Mouse (Mus musculus) stomach, embryonic 16.5 days (tissue): Measurements from ENCODE around the gene Atcay. TPM values are rescaled to one million over a fixed set of nuclear protein-coding genes. Genes with fewer than 3 reads are reported as not detected.
A peak's percentile ranks its signal among the peaks of the same experiment; 100 is the strongest.

Source experiments
- ATAC-seq: fragments of 200-750 bp; cut with Nextera tagmentation; 2 replicates; pipeline ENCODE4 v1.8.0; 2017; ENCODE audit warnings: moderate number of reproducible peaks, moderate TSS enrichment; ENCODE audit not compliant: insufficient read depth, low FRiP score
- H3K27ac ChIP-seq: fragments of 300-500 bp; sonication (generic); 2 replicates; pipeline ENCODE4 v1.5.1; 2014; ENCODE audit warnings: low read length
- H3K27me3 ChIP-seq: fragments of 300-500 bp; sonication (generic); 2 replicates; pipeline ENCODE4 v1.6.1; 2014; ENCODE audit warnings: low read length, control low read depth, mixed read lengths; ENCODE audit not compliant: control insufficient read depth, insufficient read depth
- H3K36me3 ChIP-seq: fragments of 300-500 bp; sonication (generic); 2 replicates; pipeline ENCODE4 v1.6.1; 2014; ENCODE audit warnings: low read length; ENCODE audit not compliant: control insufficient read depth, insufficient read depth
- H3K4me1 ChIP-seq: fragments of 300-500 bp; sonication (generic); 2 replicates; pipeline ENCODE4 v1.6.1; 2014; ENCODE audit warnings: low read length, control low read depth, mixed read lengths; ENCODE audit not compliant: control insufficient read depth, insufficient read depth
- H3K4me2 ChIP-seq: fragments of 300-500 bp; sonication (generic); 2 replicates; pipeline ENCODE4 v1.6.1; 2014; ENCODE audit warnings: low read depth, low read length, mixed read lengths
- H3K4me3 ChIP-seq: fragments of 300-500 bp; sonication (generic); replicated peaks from 2 replicates; pipeline ENCODE4 v1.5.1; 2014; ENCODE audit warnings: mild to moderate bottlenecking, low read length
- H3K9ac ChIP-seq: fragments of 300-500 bp; sonication (generic); 2 replicates; pipeline ENCODE4 v1.6.1; 2014; ENCODE audit warnings: low read length
- H3K9me3 ChIP-seq: fragments of 300-500 bp; sonication (generic); replicated peaks from 2 replicates; pipeline ENCODE4 v1.6.1; 2016; ENCODE audit warnings: low read length, control low read depth; ENCODE audit not compliant: control insufficient read depth
- WGBS: fragments of 180-500 bp; shearing (Covaris S2); extraction: QIAGEN DNeasy Blood & Tissue Kit; methylation state at CpG from one replicate; pipeline ENCODE4 v1.1.7; 2014; 5-methylcytosine and 5-hydroxymethylcytosine counted together
- polyA plus RNA-seq: library from polyadenylated mRNA; unstranded; fragments of >200 nt; fragmentation: Nextera tagmentation; extraction: Ambion mirVana; gene quantifications from 2 replicates; pipeline ENCODE4 v1.2.1, GENCODE M21; 2015

Gene Atcay
- polyA plus RNA-seq, 1 experiment from 2014 or later: 1.5 TPM

GRCm38 (mm10) chr10:81197305-81197704 lies 33.3 kb downstream of the Atcay start:
- Histone ChIP-seq H3K4me3 (no peak overlapping the region), H3K4me2 (no peak overlapping the region), H3K4me1 (peaks cover 21% of the 10 kb centered on the region), H3K36me3 (no peaks in the 10 kb centered on the region), H3K27me3 (peaks cover 13% of the 10 kb centered on the region), H3K9me3 (no peaks in the 10 kb centered on the region), H3K27ac (no peak overlapping the region), H3K9ac (no peak overlapping the region)
- 52% methylated on average over 6 of the region's 6 CpGs for WGBS
- no peak for ATAC-seq

- Histone ChIP-seq H3K4me3 (no peak overlapping the region), H3K4me1 (peaks cover 24% of the 10 kb centered on the region), H3K27me3 (peaks cover 13% of the 10 kb centered on the region), H3K27ac (0 out of 2 replicates have a peak overlapping the region, but pooled peaks have one; percentile 24), H3K4me2 (no peak overlapping the region), H3K9ac (no peak overlapping the region), H3K36me3 (no peaks in the 10 kb centered on the region), H3K9me3 (no peaks in the 10 kb centered on the region)
- 67% methylated on average over 11 of the region's 11 CpGs for WGBS
- no peak for ATAC-seq
Observed at GRCm38 (mm10) chr10:81196470-81197065, 34.1 kb downstream of the Atcay start.

GRCm38 (mm10) chr10:81195300-81195699 lies 35.3 kb downstream of the Atcay start:
- Histone ChIP-seq H3K4me2 (peak overlapping the region; percentile 45), H3K4me3 (peak overlapping the region; percentile 16), H3K27me3 (peaks cover 13% of the 10 kb centered on the region), H3K9ac (peak overlapping the region; percentile 66), H3K9me3 (no peaks in the 10 kb centered on the region), H3K4me1 (peaks cover 32% of the 10 kb centered on the region), H3K27ac (peak overlapping the region; percentile 86), H3K36me3 (0 out of 2 replicates have a peak, but pooled peaks cover 6% of the 10 kb centered on the region)
- 58% methylated on average over 4 of the region's 4 CpGs for WGBS
- no peak for ATAC-seq

- Histone ChIP-seq H3K27me3 (peaks cover 11% of the 10 kb centered on the region), H3K4me1 (peaks cover 32% of the 10 kb centered on the region), H3K4me2 (peak overlapping the region; percentile 45), H3K27ac (peak overlapping the region; percentile 86), H3K9ac (peak overlapping the region; percentile 66), H3K36me3 (0 out of 2 replicates have a peak, but pooled peaks cover 6% of the 10 kb centered on the region), H3K9me3 (no peaks in the 10 kb centered on the region), H3K4me3 (peak overlapping the region; percentile 16)
- ATAC-seq: peak; percentile 17; the same call in 1 of the 2 replicates
- WGBS: 11% methylated on average over 37 of the region's 37 CpGs
Observed at GRCm38 (mm10) chr10:81193991-81194774, 36.5 kb downstream of the Atcay start.

GRCm38 (mm10) chr10:81192968-81193501 lies 37.6 kb downstream of the Atcay start:
- Histone ChIP-seq H3K9me3 (no peaks in the 10 kb centered on the region), H3K36me3 (0 out of 2 replicates have a peak, but pooled peaks cover 10% of the 10 kb centered on the region), H3K27me3 (peaks cover 6% of the 10 kb centered on the region), H3K9ac (peak overlapping the region; percentile 93), H3K4me1 (peaks cover 32% of the 10 kb centered on the region), H3K4me3 (peak overlapping the region; percentile 65), H3K27ac (peak overlapping the region; percentile 92), H3K4me2 (peak overlapping the region; percentile 98)
- ATAC-seq: peak; percentile 2; the same call in 1 of the 2 replicates
- 4% methylated on average over 19 of the region's 19 CpGs for WGBS

- Histone ChIP-seq H3K4me1 (peaks cover 32% of the 10 kb centered on the region), H3K9me3 (no peaks in the 10 kb centered on the region), H3K4me2 (peak overlapping the region; percentile 98), H3K36me3 (0 out of 2 replicates have a peak, but pooled peaks cover 10% of the 10 kb centered on the region), H3K27me3 (peaks cover 6% of the 10 kb centered on the region), H3K4me3 (peak overlapping the region; percentile 65), H3K27ac (peak overlapping the region; percentile 92), H3K9ac (peak overlapping the region; percentile 93)
- peak; percentile 86 for ATAC-seq
- under 1% methylated on average over 84 of the region's 93 CpGs for WGBS
Observed at GRCm38 (mm10) chr10:81192270-81192967, 38.2 kb downstream of the Atcay start.

- peaks cover 32% of the 10 kb centered on the region for H3K4me1 ChIP-seq
- peak overlapping the region; percentile 65; the same call in 1 of the 2 replicates for H3K4me3 ChIP-seq
- H3K36me3 ChIP-seq: 0 out of 2 replicates have a peak, but pooled peaks cover 10% of the 10 kb centered on the region
- H3K9me3 ChIP-seq: no peaks in the 10 kb centered on the region
- H3K27me3 ChIP-seq: peaks cover 6% of the 10 kb centered on the region
- H3K9ac ChIP-seq: peak overlapping the region; percentile 93; the same call in 1 of the 2 replicates
- H3K27ac ChIP-seq: peak overlapping the region; percentile 92
- 81% methylated on average over 18 of the region's 18 CpGs for WGBS
- peak overlapping the region; percentile 98 for H3K4me2 ChIP-seq
- no peak for ATAC-seq
Observed at GRCm38 (mm10) chr10:81191342-81191982, 39.2 kb downstream of the Atcay start.

- H3K9ac ChIP-seq: no peak overlapping the region; the same call in 1 of the 2 replicates
- ATAC-seq: no peak
- WGBS: 61% methylated on average over 6 of the region's 6 CpGs
Observed at GRCm38 (mm10) chr10:81190912-81191321, 39.7 kb downstream of the Atcay start.

More at GRCm38 (mm10) chr10:81190912-81191321, 39.7 kb downstream of the Atcay start:
- Histone ChIP-seq H3K9me3 (no peaks in the 10 kb centered on the region), H3K36me3 (0 out of 2 replicates have a peak, but pooled peaks cover 10% of the 10 kb centered on the region), H3K4me2 (no peak overlapping the region), H3K4me1 (peaks cover 32% of the 10 kb centered on the region), H3K4me3 (no peak overlapping the region), H3K27me3 (peaks cover 6% of the 10 kb centered on the region), H3K27ac (peak overlapping the region; percentile 92)
